Mouse (Mus musculus) embryonic stem cell, embryonic (primary cell): ENCODE measurements around the gene Dpf2.

Source experiments
- CTCF ChIA-PET, 4 experiments: fragments of 300-600 bp in 2 of 4; fragments of 350-600 bp in 2 of 4; sonication (Branson Sonifier 250); formaldehyde crosslinking; loops; one replicate each; lab custom pipeline; 2022; ENCODE audit warnings: inconsistent platforms in 2 of 4; lab: Charles Lee
- POLR2A ChIA-PET, 4 experiments: fragments of 300-600 bp in 2 of 4; fragments of 350-600 bp in 2 of 4; sonication (Branson Sonifier 250); formaldehyde crosslinking; loops; one replicate each; lab custom pipeline; 2022; ENCODE audit warnings: antibody characterized with exemption in 4 of 4, inconsistent platforms in 1 of 4; lab: Charles Lee

The Dpf2 gene

DNA sequence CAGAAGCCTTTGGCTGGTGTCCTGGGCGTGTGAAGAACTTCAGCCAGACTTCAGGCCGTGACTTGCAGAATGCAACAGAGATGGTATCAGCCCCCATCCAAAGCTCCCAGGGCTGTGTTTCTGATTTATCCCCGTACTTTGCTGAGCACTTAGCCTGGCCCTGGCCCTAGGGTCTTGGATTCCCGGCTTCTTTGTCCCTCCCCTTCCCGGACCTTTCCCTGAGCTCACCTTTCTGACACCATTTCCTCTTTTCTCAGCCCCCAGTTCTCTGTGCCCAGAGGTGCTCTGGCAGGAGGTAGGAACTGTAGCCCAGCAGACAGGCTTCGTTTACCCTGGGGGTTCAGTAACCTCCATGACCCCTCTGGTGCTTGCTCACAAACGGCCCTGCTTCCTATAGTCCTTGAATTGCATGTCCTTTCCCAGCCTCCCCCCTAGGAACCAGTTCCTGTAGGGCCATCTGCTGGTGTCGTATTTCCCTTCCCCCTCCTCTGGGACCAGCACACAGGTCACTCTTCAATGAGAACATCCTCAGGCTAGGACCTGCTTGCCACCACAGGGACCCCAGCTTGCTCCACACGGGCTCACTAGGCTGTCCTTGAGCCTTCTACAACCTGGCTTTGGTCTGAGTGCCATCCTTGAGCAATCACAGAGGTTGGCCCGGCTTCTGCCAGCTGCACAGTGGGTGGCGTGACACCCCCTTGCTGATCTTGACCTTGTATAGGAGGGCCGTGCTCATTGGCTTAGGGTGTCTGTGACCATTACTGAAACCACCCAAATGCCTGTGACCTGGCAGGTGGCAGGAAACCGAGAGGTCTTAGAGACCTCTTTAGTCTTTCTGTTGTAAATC is 63.8 kb downstream of the Dpf2 start:
- POLR2A ChIA-PET: interaction anchor here (0.5 to 41.1 kb wide), 107 partner anchors 3 to 826 kb away, joined by 3 to 4129 read pairs (median 5); partner anchors contain the start of genes Cdc42ep2 (in 3 of the 4), Cfl1 (in 3 of the 4), Frmd8 (in 3 of the 4) and Mus81 (in 3 of the 4)
- CTCF ChIA-PET: interaction anchor here (0.5 to 13.9 kb wide), 28 partner anchors 11 to 169 kb away, joined by 3 to 264 read pairs (median 5); partner anchors contain the start of genes Cdc42ep2 (in 1 of the 4) and Frmd8 (in 1 of the 4)

DNA sequence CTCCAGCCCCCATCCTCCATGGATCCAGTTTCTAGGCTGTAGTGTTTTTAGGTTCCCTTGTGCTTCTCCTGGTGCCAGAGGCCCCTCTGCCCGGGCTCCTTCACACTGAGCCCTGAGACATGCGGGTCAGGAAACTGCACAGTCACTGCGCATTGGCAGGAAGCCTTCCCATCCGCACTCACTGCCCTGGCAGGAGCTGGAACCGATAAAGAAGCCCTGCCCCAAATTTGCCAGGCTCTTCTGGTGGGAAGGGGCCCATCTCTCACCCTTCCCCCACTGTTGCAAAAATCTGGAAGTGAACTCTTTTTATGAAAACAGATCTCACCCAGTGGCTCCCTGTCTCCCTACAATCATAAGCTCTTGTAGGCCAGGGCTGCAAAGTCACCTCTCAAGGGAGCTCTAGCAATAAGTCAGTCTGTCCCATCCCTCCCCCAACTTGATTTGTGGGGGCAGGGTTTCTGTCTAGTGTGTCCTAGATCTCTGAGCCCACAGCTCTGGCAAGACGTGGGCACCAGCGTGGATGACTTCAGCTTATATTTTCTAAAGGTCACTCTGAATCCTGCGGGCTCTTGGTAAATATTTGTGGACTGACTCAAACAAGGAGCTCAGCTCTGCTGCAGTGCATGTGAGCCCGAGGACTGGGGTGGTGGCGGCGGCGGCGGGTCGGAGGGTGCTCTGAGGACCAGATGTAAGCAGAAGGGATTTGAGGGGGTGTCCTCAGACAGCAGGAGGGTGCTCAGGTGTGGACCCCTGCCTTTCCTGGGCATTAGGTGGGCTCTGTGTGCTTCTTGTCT is 64.6 kb downstream of the Dpf2 start:
- ChIA-PET POLR2A (interaction anchor here (0.5 to 41.1 kb wide), 99 partner anchors 2 to 697 kb away, joined by 3 to 4129 read pairs (median 6); partner anchors contain the start of genes Frmd8 (in 4 of the 4), Mus81 (in 3 of the 4), Tigd3 (in 3 of the 4) and Capn1 (in 2 of the 4)), CTCF (interaction anchor here (0.5 to 13.9 kb wide), 19 partner anchors 14 to 76 kb away, joined by 3 to 264 read pairs (median 4); partner anchors contain the start of gene Cdc42ep2 (in 1 of the 4))

- ChIA-PET CTCF (interaction anchor here (0.8 to 13.9 kb wide), 10 partner anchors 15 to 77 kb away, joined by 3 to 264 read pairs (median 4); partner anchors contain the start of gene Cdc42ep2 (in 1 of the 4)), POLR2A (interaction anchor here (0.6 to 41.1 kb wide), 64 partner anchors 1 to 516 kb away, joined by 3 to 4129 read pairs (median 12); partner anchors contain the start of genes Frmd8 (in 4 of the 4), Capn1 (in 2 of the 4), Cdca5 (in 2 of the 4) and Cfl1 (in 2 of the 4))
These were observed 65.5 kb downstream of the Dpf2 start for GRCm38 (mm10) chr19:5847306-5847796.

DNA sequence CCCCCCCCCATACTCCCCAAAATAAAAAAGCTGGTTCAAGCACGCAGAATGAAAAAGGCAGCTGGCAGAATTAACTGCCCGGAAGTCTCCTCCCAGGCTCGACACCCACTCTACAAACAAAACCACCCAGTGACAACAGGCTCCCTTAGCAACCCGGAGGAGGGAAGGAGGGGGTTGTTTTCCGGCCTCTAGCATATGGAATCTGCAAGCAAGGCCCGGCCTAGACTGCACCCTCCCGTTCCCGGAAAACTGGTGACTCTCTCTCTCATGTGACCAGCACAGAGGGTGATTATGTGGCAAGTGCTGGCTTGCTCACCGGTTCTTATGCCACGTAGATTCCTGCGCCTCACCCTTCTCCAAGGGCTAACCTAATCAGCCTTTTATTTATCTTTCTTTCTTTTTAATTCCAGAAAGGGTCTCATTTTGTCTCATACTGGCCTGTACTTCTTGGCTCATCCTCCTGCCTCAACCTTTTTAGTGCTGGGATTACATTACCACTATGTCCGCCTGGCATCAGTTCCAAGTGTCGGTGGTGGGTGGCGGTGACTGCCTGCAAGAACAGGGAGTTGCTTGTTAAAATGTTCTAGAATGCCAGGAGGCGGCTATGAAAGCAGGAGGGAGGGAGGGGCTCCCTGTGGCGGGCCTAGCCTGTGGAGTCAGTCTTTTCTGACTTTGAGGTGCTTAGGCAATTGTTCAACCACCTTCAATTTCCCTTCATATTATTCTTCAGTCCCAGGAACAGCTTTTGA is 66.1 kb downstream of the Dpf2 start:
- CTCF ChIA-PET: interaction anchor here (0.6 to 13.9 kb wide), 14 partner anchors 24 to 697 kb away, joined by 3 to 264 read pairs (median 4); no protein-coding TSS in a partner anchor
- POLR2A ChIA-PET: interaction anchor here (0.6 to 41.1 kb wide), 163 partner anchors 0 to 1035 kb away, joined by 3 to 4129 read pairs (median 4); partner anchors contain the start of genes Cfl1 (in 3 of the 4), Frmd8 (in 3 of the 4), Mus81 (in 3 of the 4) and Syvn1 (in 3 of the 4)
